Mouse (Mus musculus) CH12.LX (cell line): ENCODE measurements at regions not wholly inside any gene's neighbourhood (a gene's known extent, or its start where the extent isn't known, plus 50 kb on each side); places are given as distances from the start of the nearest gene placed in this dataset.

Experiments
- DNase-seq: peaks from one replicate; pipeline ENCODE4 v3.0.0-alpha.2; 2013; ENCODE audit errors: extremely low read depth
- H3K27ac ChIP-seq: 2 replicates; pipeline ENCODE4 v1.5.1; 2012; ENCODE audit warnings: low read depth, mild to moderate bottlenecking, control low read depth, moderate library complexity; ENCODE audit not compliant: insufficient read depth
- H3K27me3 ChIP-seq: replicated peaks from 2 replicates; pipeline ENCODE3; 2012; ENCODE audit warnings: inconsistent platforms
- H3K36me3 ChIP-seq, 2 experiments: replicated peaks in 1 of 2; 2 replicates each; pipeline versions ENCODE3 to v1.6.1; 2012; ENCODE audit warnings: inconsistent platforms in 1 of 2, low read length in 1 of 2, mild to moderate bottlenecking in 1 of 2, mixed read lengths in 1 of 2, moderate library complexity in 1 of 2; ENCODE audit not compliant: control insufficient read depth in 1 of 2, insufficient read depth in 1 of 2
- H3K4me1 ChIP-seq, 2 experiments: 2 replicates each; pipeline ENCODE4 v1.6.1; 2012; ENCODE audit warnings: inconsistent platforms in 1 of 2, moderate library complexity in 1 of 2; ENCODE audit not compliant: insufficient read depth in 2 of 2, control insufficient read depth in 1 of 2
- H3K4me2 ChIP-seq: 2 replicates; pipeline ENCODE4 v1.6.1; 2012; ENCODE audit warnings: low read depth, mild to moderate bottlenecking, control low read depth; ENCODE audit not compliant: poor library complexity, insufficient read depth, severe bottlenecking
- H3K4me3 ChIP-seq, 3 experiments: fragments of 150-350 bp in 1 of 3; sonication (generic) in 1 of 3; replicated peaks in 1 of 3; 2 replicates each; pipeline versions ENCODE3 to v1.5.1; 2011 to 2012; ENCODE audit warnings: low read depth in 2 of 3, low read length in 2 of 3, mild to moderate bottlenecking in 2 of 3, moderate library complexity in 2 of 3, control low read depth in 1 of 3, improper control_type of control experiment in 1 of 3, inconsistent platforms in 1 of 3, mixed read lengths in 1 of 3; ENCODE audit not compliant: poor library complexity in 1 of 3
- H3K79me2 ChIP-seq: replicated peaks from 2 replicates; pipeline ENCODE4 v1.6.1; 2012; ENCODE audit warnings: mild to moderate bottlenecking, moderate library complexity; ENCODE audit not compliant: control insufficient read depth, poor library complexity, insufficient read depth, severe bottlenecking; ENCODE audit errors: extremely low read depth
- H3K9ac ChIP-seq: 2 replicates; pipeline ENCODE4 v1.6.1; 2012; ENCODE audit warnings: low read depth, mild to moderate bottlenecking, control low read depth, moderate library complexity; ENCODE audit not compliant: insufficient read depth
- H3K9me3 ChIP-seq: replicated peaks from 2 replicates; pipeline ENCODE3; 2012; ENCODE audit warnings: low read length, inconsistent platforms, mixed read lengths
- BHLHE40 ChIP-seq: IDR thresholded peaks from 2 replicates; pipeline ENCODE4 v1.6.1; 2011; ENCODE audit warnings: mild to moderate bottlenecking, low read depth, low read length, improper control_type of control experiment
- CHD1 ChIP-seq: IDR thresholded peaks from 2 replicates; pipeline ENCODE4 v1.6.1; 2012; ENCODE audit warnings: low read depth, low read length, improper control_type of control experiment, inconsistent platforms
- CHD2 ChIP-seq: IDR thresholded peaks from 2 replicates; pipeline ENCODE4 v1.6.1; 2011; ENCODE audit warnings: low read length, improper control_type of control experiment
- CTCF ChIP-seq, 2 experiments: IDR thresholded peaks in 1 of 2; conservative IDR thresholded peaks in 1 of 2; 2 replicates each; pipeline ENCODE4 v1.5.1; 2011 to 2012; ENCODE audit warnings: low read depth in 2 of 2, low read length in 2 of 2, improper control_type of control experiment in 1 of 2, inconsistent platforms in 1 of 2, mild to moderate bottlenecking in 1 of 2, moderate library complexity in 1 of 2
- E2F4 ChIP-seq: IDR thresholded peaks from 2 replicates; pipeline ENCODE4 v1.6.1; 2011; ENCODE audit warnings: low read depth, low read length, improper control_type of control experiment; ENCODE audit not compliant: insufficient replicate concordance
- ELF1 ChIP-seq: IDR thresholded peaks from 2 replicates; pipeline ENCODE4 v1.6.1; 2014; ENCODE audit warnings: low read depth, mild to moderate bottlenecking, inconsistent platforms, low read length, improper control_type of control experiment
- EP300 ChIP-seq: IDR thresholded peaks from 2 replicates; pipeline ENCODE4 v1.6.1; 2011; ENCODE audit warnings: low read length, improper control_type of control experiment
- ETS1 ChIP-seq: conservative IDR thresholded peaks from 2 replicates; pipeline ENCODE4 v1.6.1; 2012; ENCODE audit warnings: low read depth, mild to moderate bottlenecking, inconsistent platforms, low read length, improper control_type of control experiment, moderate library complexity
- GABPA ChIP-seq: IDR thresholded peaks from 2 replicates; pipeline ENCODE4 v1.6.1; 2012; ENCODE audit warnings: low read depth, low read length, improper control_type of control experiment, inconsistent platforms; ENCODE audit not compliant: insufficient replicate concordance
- HCFC1 ChIP-seq: IDR thresholded peaks from 2 replicates; pipeline ENCODE4 v1.6.1; 2012; ENCODE audit warnings: low read depth, mild to moderate bottlenecking, inconsistent platforms, low read length, improper control_type of control experiment
- JUN ChIP-seq: IDR thresholded peaks from 2 replicates; pipeline ENCODE4 v1.6.1; 2011; ENCODE audit warnings: low read depth, mild to moderate bottlenecking, low read length, improper control_type of control experiment, moderate library complexity; ENCODE audit not compliant: insufficient read depth
- MAFK ChIP-seq: IDR thresholded peaks from 2 replicates; pipeline ENCODE4 v1.6.1; 2011; ENCODE audit warnings: low read length, improper control_type of control experiment; ENCODE audit not compliant: insufficient replicate concordance
- MAX ChIP-seq: IDR thresholded peaks from 2 replicates; pipeline ENCODE4 v1.6.1; 2011; ENCODE audit warnings: low read length, improper control_type of control experiment
- MYC ChIP-seq: IDR thresholded peaks from 2 replicates; pipeline ENCODE4 v1.6.1; 2011; ENCODE audit warnings: low read depth, mild to moderate bottlenecking, improper control_type of control experiment, low read length
- NELFE ChIP-seq: IDR thresholded peaks from 2 replicates; pipeline ENCODE4 v1.6.1; 2011; ENCODE audit warnings: low read depth, low read length, improper control_type of control experiment
- PAX5 ChIP-seq: IDR thresholded peaks from 2 replicates; pipeline ENCODE4 v1.6.1; 2012; ENCODE audit warnings: low read length, inconsistent platforms, mixed read lengths
- POLR2A ChIP-seq: IDR thresholded peaks from 2 replicates; pipeline ENCODE4 v1.6.1; 2011; ENCODE audit warnings: low read depth, mild to moderate bottlenecking, improper control_type of control experiment, low read length
- POLR2AphosphoS2 ChIP-seq: IDR thresholded peaks from 2 replicates; pipeline ENCODE4 v1.6.1; 2011; ENCODE audit warnings: low read depth, low read length, improper control_type of control experiment
- RCOR1 ChIP-seq: conservative IDR thresholded peaks from 2 replicates; pipeline ENCODE4 v1.6.1; 2012; ENCODE audit warnings: low read depth, mild to moderate bottlenecking, inconsistent platforms, low read length, improper control_type of control experiment
- SIN3A ChIP-seq: IDR thresholded peaks from 2 replicates; pipeline ENCODE4 v1.6.1; 2012; ENCODE audit warnings: low read length, improper control_type of control experiment, inconsistent platforms
- SMC3 ChIP-seq: IDR thresholded peaks from 2 replicates; pipeline ENCODE4 v1.6.1; 2011; ENCODE audit warnings: low read depth, low read length, improper control_type of control experiment
- TBP ChIP-seq: conservative IDR thresholded peaks from 2 replicates; pipeline ENCODE4 v1.6.1; 2011; ENCODE audit warnings: low read depth, low read length, improper control_type of control experiment
- TCF12 ChIP-seq: IDR thresholded peaks from 2 replicates; pipeline ENCODE4 v1.6.1; 2014; ENCODE audit warnings: low read depth, mild to moderate bottlenecking, inconsistent platforms, low read length, improper control_type of control experiment
- UBTF ChIP-seq: IDR thresholded peaks from 2 replicates; pipeline ENCODE4 v1.6.1; 2012; ENCODE audit warnings: low read depth, mild to moderate bottlenecking, inconsistent platforms, low read length, improper control_type of control experiment, moderate library complexity
- USF1 ChIP-seq: IDR thresholded peaks from 2 replicates; pipeline ENCODE4 v1.6.1; 2014; ENCODE audit warnings: low read depth, mild to moderate bottlenecking, inconsistent platforms, low read length, improper control_type of control experiment
- USF2 ChIP-seq: conservative IDR thresholded peaks from 2 replicates; pipeline ENCODE4 v1.6.1; 2011; ENCODE audit warnings: low read depth, low read length, improper control_type of control experiment
- ZMIZ1 ChIP-seq: IDR thresholded peaks from 2 replicates; pipeline ENCODE4 v1.6.1; 2012; ENCODE audit warnings: low read depth, mild to moderate bottlenecking, inconsistent platforms, low read length, improper control_type of control experiment
- dilution Hi-C: fragments of 300-500 bp; cut with MboI; formaldehyde crosslinking; loops from 2 replicates; pipeline ENCODE4 v1.14.3; 2020; ENCODE audit warnings: low sequenced_read_pairs; ENCODE audit not compliant: extremely low pct_unique_long_range_greater_than_20kb, extremely low pct_ligation_motif_present
- in situ Hi-C: fragments of 300-500 bp; cut with MboI; formaldehyde crosslinking; loops from 3 replicates; pipeline ENCODE4 v1.14.3; 2019; ENCODE audit warnings: low sequenced_read_pairs, low pct_ligation_motif_present, low pct_unique_long_range_greater_than_20kb, mixed read lengths

- dilution Hi-C loops = no loop called here
- Histone ChIP-seq H3K9ac (no peak overlapping the region), H3K27ac (no peak overlapping the region), H3K9me3 (no peaks in the 10 kb centered on the region), H3K4me1 (peaks cover 0 to 16% of the 10 kb centered on the region in 2 experiments; a peak in 2 of 4 replicates), H3K79me2 (no peaks in the 10 kb centered on the region), H3K4me2 (no peak overlapping the region), H3K27me3 (no peaks in the 10 kb centered on the region), H3K36me3 (no peaks in the 10 kb centered on the region), H3K4me3 (no peak overlapping the region)
- in situ Hi-C loops = no loop called here
- TF ChIP-seq JUN (no peak), RCOR1 (no peak), GABPA (no peak), ETS1 (no peak), EP300 (no peak), MYC (no peak), USF2 (no peak), SIN3A (no peak), SMC3 (no peak), UBTF (no peak), ELF1 (no peak), CHD2 (no peak), CTCF (conservative IDR thresholded peaks at IDR 0.05 in 1 of 2, IDR thresholded peaks at IDR 0.05 in 1 of 2; ENCODE audit: low read depth in 2 of 2, low read length in 2 of 2) (no peak), BHLHE40 (no peak), TBP (no peak)
- DNase-seq = no peak
These were observed 266.9 kb downstream of the Rab28 start for GRCm38 (mm10) chr5:41441081-41441480.

GRCm38 (mm10) chr5:41419121-41419874 is 288.7 kb downstream of the Rab28 start:
- Histone ChIP-seq H3K27me3 (no peaks in the 10 kb centered on the region), H3K4me1 (peaks cover 0 to 7% of the 10 kb centered on the region in 2 experiments; a peak in 1 of 4 replicates), H3K27ac (no peak overlapping the region), H3K36me3 (no peaks in the 10 kb centered on the region), H3K9me3 (no peaks in the 10 kb centered on the region), H3K4me2 (no peak overlapping the region), H3K79me2 (no peaks in the 10 kb centered on the region), H3K4me3 (no peak overlapping the region)
- no peak for DNase-seq
- TF ChIP-seq CHD1 (no peak), MAX (no peak), POLR2A (no peak), USF1 (no peak), E2F4 (no peak), ZMIZ1 (no peak), NELFE (no peak), TCF12 (no peak), CTCF (conservative IDR thresholded peaks at IDR 0.05 in 1 of 2, IDR thresholded peaks at IDR 0.05 in 1 of 2; ENCODE audit: low read depth in 2 of 2, low read length in 2 of 2) (no peak), ELF1 (no peak), MYC (no peak), POLR2AphosphoS2 (no peak), EP300 (no peak), GABPA (no peak), MAFK (no peak), PAX5 (no peak), HCFC1 (no peak)
- TF ChIP-seq, all 38 proteins: peak for 0
- dilution Hi-C loops (no loop called here), in situ Hi-C loops (no loop called here)
- H3K9ac ChIP-seq = no peak overlapping the region
